Mouse (Mus musculus) right cerebral cortex, adult 18-20 months (tissue): ENCODE data around the gene Nfasc.

Experiments used
- DNase-seq: peaks from one replicate; pipeline ENCODE4 v3.0.0; 2022; ENCODE audit warnings: mixed read lengths

Nfasc gene

GRCm38 (mm10) chr1:132741175-132741997 is at the start of gene Nfasc:
Gene Nfasc (minus strand): TSS chr1:132741797.
- DNase-seq, result peak; percentile 94

DNA sequence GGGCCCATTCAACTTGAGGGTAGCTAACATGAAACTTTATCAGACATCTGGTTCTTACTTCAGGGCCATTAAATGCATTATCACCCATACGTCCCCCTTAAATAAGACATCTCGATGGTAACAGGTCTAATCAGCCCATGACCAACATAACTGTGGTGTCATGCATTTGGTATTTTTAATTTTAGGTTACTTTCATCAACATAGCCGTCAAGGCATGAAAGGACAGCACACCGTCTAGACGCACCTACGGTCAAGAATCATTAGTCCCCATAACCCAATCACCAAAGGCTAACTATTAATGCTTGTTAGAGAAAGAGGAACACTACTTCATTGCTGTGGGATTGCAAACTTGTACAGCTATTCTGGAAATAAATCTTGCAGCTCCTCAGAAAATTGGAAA is 49.5 kb upstream of the Nfasc start:
- DNase-seq, result no peak

DNA sequence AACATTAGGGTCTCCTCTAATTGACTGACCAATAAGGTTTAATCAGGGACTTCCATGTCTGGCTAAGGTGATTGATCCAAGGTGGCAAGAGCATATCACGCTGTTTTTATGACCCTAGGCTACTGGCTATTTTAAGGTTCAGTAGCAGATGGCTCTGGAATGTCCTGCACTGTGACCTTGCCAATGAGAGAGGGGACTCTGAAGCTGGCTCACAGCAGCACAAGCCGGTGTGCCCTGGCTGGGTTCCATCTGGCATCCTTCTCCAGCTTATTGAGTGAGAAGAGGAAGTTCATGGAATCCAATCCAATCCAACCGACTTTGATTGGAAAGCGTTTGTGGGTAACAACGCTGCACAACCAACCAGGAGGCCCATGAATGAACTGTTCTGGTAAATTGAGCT is 45.3 kb upstream of the Nfasc start:
- DNase-seq, result no peak

GRCm38 (mm10) chr1:132781607-132782445 is 40.2 kb upstream of the Nfasc start:
- no peak for DNase-seq

DNA sequence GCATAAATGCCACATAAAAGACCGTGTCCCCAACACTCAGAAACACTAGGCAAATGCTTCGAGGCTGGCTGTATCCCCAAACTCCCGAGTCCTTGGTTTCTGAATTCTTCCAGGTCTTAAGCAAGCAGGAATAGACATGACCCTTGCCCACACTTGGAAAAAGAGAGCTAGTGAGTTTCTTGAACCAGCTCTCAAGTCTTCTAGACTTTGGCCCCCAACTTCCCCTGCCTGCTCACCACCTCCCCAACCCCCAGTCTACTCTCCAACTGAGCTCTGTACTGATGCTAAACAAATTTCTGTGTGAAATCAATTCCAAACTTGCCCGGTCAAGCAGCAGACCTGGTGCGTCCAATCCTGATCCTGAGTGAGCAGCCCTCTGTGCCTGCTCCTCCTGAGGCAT is 39.4 kb upstream of the Nfasc start:
- DNase-seq, result no peak

- DNase-seq, result peak; percentile 25
Observed at GRCm38 (mm10) chr1:132780254-132780653, 38.7 kb upstream of the Nfasc start.

- no peak for DNase-seq
Observed at GRCm38 (mm10) chr1:132774959-132775358, 33.4 kb upstream of the Nfasc start.

DNA sequence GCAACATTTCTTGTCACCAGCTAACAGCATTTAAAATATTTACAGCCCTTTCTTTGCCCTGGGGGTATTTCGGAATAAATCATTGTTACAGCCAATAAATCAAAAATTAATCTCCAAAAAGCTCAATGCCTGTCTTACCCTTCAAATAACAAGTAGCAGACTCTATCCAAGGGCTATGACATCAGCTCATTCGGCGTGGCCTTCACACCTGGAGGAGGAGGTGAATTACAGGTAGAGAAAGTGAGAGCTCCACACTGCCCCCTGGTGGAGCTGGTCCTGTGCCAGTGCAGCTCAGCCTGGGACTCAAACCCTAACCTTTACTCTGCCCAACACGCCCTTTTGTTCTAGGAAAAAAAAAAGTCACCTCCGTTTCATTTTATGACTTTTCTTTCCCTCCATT is 29.8 kb upstream of the Nfasc start:
- no peak for DNase-seq

- no peak for DNase-seq
Observed at GRCm38 (mm10) chr1:132769559-132769958, 28.0 kb upstream of the Nfasc start.

- DNase-seq, result no peak
Observed at GRCm38 (mm10) chr1:132767422-132767821, 25.8 kb upstream of the Nfasc start.

DNA sequence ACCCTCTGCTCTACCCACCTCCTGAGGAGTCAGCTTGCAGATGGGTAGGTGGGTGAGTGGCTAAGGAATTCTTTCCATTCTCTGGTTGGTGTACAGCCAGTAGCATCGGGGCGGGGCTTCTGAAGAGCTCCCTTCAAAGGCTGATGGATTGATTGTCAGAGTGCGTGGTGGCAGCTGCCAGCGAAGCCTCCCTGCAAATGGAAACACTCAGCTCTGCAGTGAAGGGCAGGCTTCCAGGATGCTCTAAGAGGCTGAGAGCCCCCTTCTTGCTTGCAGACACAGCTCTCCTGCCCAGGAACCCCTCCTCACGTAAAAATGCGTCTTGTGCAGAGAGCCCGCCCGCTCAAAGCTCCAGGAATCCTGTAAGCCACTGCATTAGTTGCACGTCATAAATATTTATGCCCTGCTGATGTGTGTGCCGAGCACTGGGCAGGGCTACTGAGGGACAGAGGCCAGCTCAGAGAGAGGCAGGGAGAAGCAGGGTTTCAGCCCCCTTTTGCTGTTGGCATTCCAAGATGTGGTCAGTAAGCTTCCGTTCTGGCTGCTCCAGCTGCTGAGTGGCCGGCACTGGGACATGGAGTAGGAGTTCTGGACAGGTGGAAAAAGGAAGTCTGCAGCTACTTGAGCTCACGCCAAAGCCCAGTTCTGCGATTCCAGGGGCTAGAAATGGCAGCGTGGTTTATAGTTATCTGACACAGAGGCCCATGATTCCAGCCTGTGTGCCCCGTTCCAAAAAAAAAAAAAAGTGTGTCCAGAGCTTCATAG is 24.5 kb upstream of the Nfasc start:
- DNase-seq, result peak; percentile 54

DNA sequence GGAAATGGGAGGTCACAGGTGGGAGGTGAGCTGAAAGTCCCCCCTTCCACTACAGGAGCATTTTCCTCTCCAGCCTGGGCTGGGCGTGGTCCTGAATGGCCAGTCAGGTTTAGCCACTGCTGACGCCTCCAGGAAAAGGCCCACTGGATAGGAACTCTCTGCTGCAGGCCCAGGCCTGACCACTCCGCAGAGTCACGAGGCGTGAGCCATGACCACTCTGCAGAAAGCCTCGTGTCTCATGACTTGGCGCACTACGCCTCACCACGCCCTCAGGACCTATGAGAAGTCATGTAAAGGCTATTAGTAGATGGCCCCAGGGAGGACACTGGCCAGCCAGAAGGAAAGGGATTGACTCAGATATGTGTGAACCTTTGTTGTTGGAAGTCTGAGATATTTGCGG is 23.6 kb upstream of the Nfasc start:
- DNase-seq, result no peak

DNA sequence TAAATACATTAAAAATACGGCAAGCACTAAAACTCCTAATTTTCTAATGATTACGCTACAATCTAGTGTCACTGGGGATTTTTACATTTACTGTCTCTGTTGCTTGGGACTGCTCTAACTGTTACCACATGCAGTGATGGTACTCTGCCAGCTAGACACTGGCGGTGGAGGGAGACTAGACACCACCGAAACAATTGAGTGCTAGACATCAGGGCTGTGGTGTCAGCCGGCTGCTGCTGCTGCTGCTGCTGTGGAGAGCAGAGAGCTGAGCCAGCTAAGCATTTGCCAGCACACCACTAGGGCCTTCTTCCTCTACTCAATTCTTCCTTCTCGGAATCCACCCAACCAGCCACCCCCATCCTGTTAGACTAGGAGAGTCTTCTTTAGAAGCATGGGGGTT is 17.8 kb upstream of the Nfasc start:
- no peak for DNase-seq

DNA sequence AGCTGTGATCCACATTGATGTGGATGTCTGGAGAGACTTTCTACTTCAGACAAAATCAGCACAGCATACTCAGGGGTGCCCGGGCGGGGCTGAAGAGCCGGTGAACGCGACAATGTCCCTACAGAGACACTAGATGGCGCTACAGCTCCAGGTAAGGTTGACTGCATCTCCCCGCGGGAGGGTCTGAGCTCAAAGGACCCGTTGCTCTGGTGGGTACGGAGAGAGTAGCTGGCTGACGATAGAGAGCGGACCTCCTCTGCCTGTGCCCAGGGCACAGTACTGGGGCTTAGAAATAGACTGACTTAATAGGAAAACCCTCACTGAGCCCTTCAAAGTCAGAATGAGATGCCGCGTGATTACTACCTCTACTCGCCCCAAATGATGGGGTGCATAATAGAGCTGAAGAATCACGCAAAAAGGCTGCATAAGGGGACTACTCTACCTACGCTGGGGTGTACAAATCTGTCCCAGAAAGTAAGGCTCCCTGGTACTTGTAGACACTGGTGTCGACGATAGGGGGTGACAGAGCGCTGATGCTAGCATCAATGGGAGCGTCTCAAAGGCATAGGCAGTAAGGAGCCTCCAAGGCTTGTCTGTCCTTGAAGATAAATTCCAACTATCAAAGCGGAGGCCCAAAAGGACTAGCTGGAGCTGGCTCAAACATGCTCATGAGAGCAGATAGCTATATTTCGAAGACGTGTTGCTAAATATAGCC is 17.2 kb upstream of the Nfasc start:
- DNase-seq, result peak; percentile 84

- no peak for DNase-seq
Observed at GRCm38 (mm10) chr1:132755211-132755610, 13.6 kb upstream of the Nfasc start.

- DNase-seq, result peak; percentile 61
Observed at GRCm38 (mm10) chr1:132749217-132749884, 7.8 kb upstream of the Nfasc start.

GRCm38 (mm10) chr1:132746302-132746701 is 4.7 kb upstream of the Nfasc start:
- DNase-seq, result peak; percentile 71

DNA sequence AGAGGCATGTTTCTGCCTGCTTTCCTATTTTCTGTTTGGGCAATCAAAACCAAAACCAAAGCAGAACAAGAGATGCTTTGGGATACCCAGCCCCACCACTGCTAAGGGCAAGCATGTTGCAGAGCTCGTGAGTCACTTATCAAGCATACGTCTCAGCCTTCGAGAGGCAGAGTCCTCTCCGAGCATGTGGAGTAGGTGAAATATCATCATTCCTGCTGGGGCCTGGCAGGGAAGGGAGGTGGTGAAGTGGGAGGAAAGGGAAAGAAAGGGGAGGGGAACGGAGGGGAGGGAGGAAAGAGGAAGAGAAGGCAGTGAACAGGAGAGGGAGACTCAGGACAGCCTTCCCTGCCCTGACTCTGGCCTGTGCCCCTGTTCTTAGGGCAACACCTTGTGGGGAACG is 4.0 kb upstream of the Nfasc start:
- DNase-seq, result peak; percentile 55

GRCm38 (mm10) chr1:132739077-132739521 is 2.5 kb downstream of the Nfasc start:
- peak; percentile 79 for DNase-seq

- DNase-seq, result no peak
Observed at GRCm38 (mm10) chr1:132736171-132736570, 5.4 kb downstream of the Nfasc start.

DNA sequence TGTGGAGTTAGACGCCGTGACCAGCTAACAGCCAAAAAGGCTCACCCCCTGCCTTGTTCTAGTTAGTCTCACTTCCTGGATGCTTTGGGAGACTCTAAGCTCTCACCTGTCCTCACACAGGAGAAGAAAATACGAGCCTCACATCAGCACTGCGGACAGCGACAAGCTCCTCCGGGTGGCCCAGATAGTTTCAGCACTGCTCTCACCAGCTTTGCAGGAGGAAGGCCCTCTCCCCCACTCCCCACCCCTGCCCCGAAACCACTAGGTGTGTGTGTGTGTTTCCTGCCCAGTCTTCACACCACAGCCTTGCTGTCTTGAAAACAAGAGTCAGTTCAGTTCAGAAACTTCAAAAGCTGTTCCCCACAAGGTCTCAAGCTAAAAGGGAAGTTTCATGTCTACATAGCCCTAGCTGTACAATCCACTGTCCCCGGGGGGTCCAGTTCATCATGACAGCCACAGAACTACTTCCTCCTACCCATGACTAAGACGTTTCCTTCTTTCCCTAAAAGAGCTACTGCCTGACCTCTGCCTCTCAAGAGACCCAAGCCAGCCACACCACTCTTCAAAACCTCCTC is 7.6 kb downstream of the Nfasc start:
- DNase-seq, result no peak

- DNase-seq, result peak; percentile 60
Observed at GRCm38 (mm10) chr1:132732307-132732706, 9.3 kb downstream of the Nfasc start.
